Comparison of ENCODE assay signal across 14 mouse cellular contexts in the genomic region with DNA sequence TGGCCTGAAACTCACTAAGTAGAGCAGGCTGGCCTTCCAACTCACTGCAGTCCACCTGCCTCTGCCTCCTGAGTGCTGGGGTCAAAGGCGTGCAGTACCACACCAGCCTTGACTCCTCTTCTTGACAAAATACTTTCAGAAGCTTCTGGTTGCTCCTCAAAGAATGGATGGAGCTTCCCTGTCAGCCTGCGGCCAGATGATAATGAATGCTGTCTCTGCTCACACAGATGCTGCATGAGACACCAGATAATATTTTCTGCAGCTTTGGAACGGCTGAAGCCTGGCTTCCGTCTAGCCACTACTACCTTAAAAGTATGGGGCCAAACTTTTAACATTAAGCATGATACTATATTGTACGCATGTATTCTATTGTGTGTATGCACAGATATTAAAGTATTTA. TPM values are rescaled to one million over a fixed set of nuclear protein-coding genes. Genes with fewer than 3 reads are reported as not detected.
A peak's percentile ranks its signal among the peaks of the same experiment; 100 is the strongest.
DNase-seq lines count a peak whose midpoint lies in the region; ATAC-seq and TF ChIP-seq lines count a peak whose summit lies in the region.
"Had no signal": no experiment of that assay in that cellular context is flagged by ENCODE, and none has a peak within 500 bp of the region (broad histone marks: within the 10 kb centered on the region; RNA-seq: fewer than 3 reads in every experiment).

No protein-coding gene starts in this region.

- WGBS in forebrain, embryonic 11.5 days = 92% methylated on average over 5 of the region's 5 CpGs
- 94% methylated on average over 5 of the region's 5 CpGs for WGBS in forebrain, postnatal 0 days
- 50% methylated on average over 5 of the region's 5 CpGs for WGBS in liver, embryonic 11.5 days

- DNase-seq in forebrain, embryonic 11.5 days (ENCODE audit: low spot score) = no peak
- no peak for DNase-seq in forebrain, postnatal 0 days
- DNase-seq in spleen, postnatal 10 days (ENCODE audit: low spot score in 2 of 2) = peak; percentile 66 to 73
- DNase-seq in spleen, adult 18-20 months = no peak
- no peak for DNase-seq in liver, embryonic 11.5 days (ENCODE audit: low spot score)
- peak; percentile 48 to 67 for DNase-seq in spleen, postnatal 36 days (ENCODE audit: low spot score in 2 of 2)
- no peak for DNase-seq in adrenal gland, adult (ENCODE audit: inconsistent age in 2 of 2, low spot score in 1 of 2)
- DNase-seq in kidney, postnatal 25 days = no peak
- DNase-seq: adrenal gland, postnatal 36 days; cerebellum, adult 2 months; kidney, postnatal 14 days; layer of hippocampus, postnatal 36 days had no signal

- no peak for TF ChIP-seq CTCF in forebrain, postnatal 0 days (IDR thresholded peaks at IDR 0.05; ENCODE audit: low read depth)

- ATAC-seq in forebrain, embryonic 11.5 days (replicated peaks; ENCODE audit: low FRiP score) = no peak
- no peak for ATAC-seq in forebrain, postnatal 0 days
- ATAC-seq in liver, embryonic 11.5 days (replicated peaks; ENCODE audit: low FRiP score) = peak; percentile 77

- no peak overlapping the region for H3K4me3 ChIP-seq in forebrain, embryonic 11.5 days (ENCODE audit: low read depth, low read length)
- no peak overlapping the region for H3K4me3 ChIP-seq in forebrain, postnatal 0 days (ENCODE audit: low read depth, low read length)
- H3K4me3 ChIP-seq in liver, embryonic 11.5 days (ENCODE audit: low read depth, low read length) = 0 out of 2 replicates have a peak overlapping the region, but pooled peaks have one; percentile 11
- H3K4me3 ChIP-seq: hindbrain, embryonic 15.5 days; limb, embryonic 12.5 days had no signal

- no peak overlapping the region for H3K9ac ChIP-seq in forebrain, embryonic 11.5 days (ENCODE audit: low read length)
- no peak overlapping the region for H3K9ac ChIP-seq in forebrain, postnatal 0 days
- H3K9ac ChIP-seq in liver, embryonic 11.5 days (ENCODE audit: low read depth, low read length) = peak overlapping the region; percentile 71
- H3K9ac ChIP-seq: hindbrain, embryonic 15.5 days; limb, embryonic 12.5 days had no signal

- no peaks in the 10 kb centered on the region for H3K36me3 ChIP-seq in forebrain, embryonic 11.5 days (ENCODE audit: control insufficient read depth, insufficient read depth, low read length)
- no peaks in the 10 kb centered on the region for H3K36me3 ChIP-seq in forebrain, postnatal 0 days (ENCODE audit: insufficient read depth)
- no peaks in the 10 kb centered on the region for H3K36me3 ChIP-seq in liver, embryonic 11.5 days (ENCODE audit: control insufficient read depth, insufficient read depth, low read length)
- H3K36me3 ChIP-seq: hindbrain, embryonic 15.5 days; limb, embryonic 12.5 days had no signal

- H3K4me2 ChIP-seq in forebrain, embryonic 11.5 days (ENCODE audit: low read depth, low read length, severe bottlenecking) = no peak overlapping the region
- no peak overlapping the region for H3K4me2 ChIP-seq in forebrain, postnatal 0 days (ENCODE audit: low read depth)
- H3K4me2 ChIP-seq in liver, embryonic 11.5 days = peak overlapping the region; percentile 60
- H3K4me2 ChIP-seq: hindbrain, embryonic 15.5 days; limb, embryonic 12.5 days had no signal

- H3K27ac ChIP-seq in forebrain, embryonic 11.5 days (ENCODE audit: low read depth, low read length) = 0 out of 2 replicates have a peak overlapping the region, but pooled peaks have one; percentile 25
- no peak overlapping the region for H3K27ac ChIP-seq in forebrain, postnatal 0 days (ENCODE audit: low read depth, low read length)
- peak overlapping the region; percentile 99 for H3K27ac ChIP-seq in liver, embryonic 11.5 days (ENCODE audit: low read depth, low read length)
- H3K27ac ChIP-seq: hindbrain, embryonic 15.5 days; limb, embryonic 12.5 days had no signal

- H3K9me3 ChIP-seq in forebrain, embryonic 11.5 days (ENCODE audit: control insufficient read depth, low read length) = no peaks in the 10 kb centered on the region
- no peaks in the 10 kb centered on the region for H3K9me3 ChIP-seq in forebrain, postnatal 0 days (ENCODE audit: low read length)
- no peaks in the 10 kb centered on the region for H3K9me3 ChIP-seq in liver, embryonic 11.5 days (ENCODE audit: control insufficient read depth, low read length)
- H3K9me3 ChIP-seq: hindbrain, embryonic 15.5 days; limb, embryonic 12.5 days had no signal

- no peaks in the 10 kb centered on the region for H3K4me1 ChIP-seq in forebrain, embryonic 11.5 days (replicated peaks; ENCODE audit: control insufficient read depth, insufficient read depth, low read length)
- H3K4me1 ChIP-seq in forebrain, postnatal 0 days (ENCODE audit: insufficient read depth) = no peaks in the 10 kb centered on the region
- peaks cover 52% of the 10 kb centered on the region for H3K4me1 ChIP-seq in liver, embryonic 11.5 days (replicated peaks; ENCODE audit: control insufficient read depth, insufficient read depth, low read length)
- H3K4me1 ChIP-seq: hindbrain, embryonic 15.5 days; limb, embryonic 12.5 days had no signal

- no peaks in the 10 kb centered on the region for H3K27me3 ChIP-seq in forebrain, embryonic 11.5 days (ENCODE audit: control insufficient read depth, insufficient read depth, low read length)
- no peaks in the 10 kb centered on the region for H3K27me3 ChIP-seq in forebrain, postnatal 0 days (ENCODE audit: insufficient read depth, low read length)
- no peaks in the 10 kb centered on the region for H3K27me3 ChIP-seq in liver, embryonic 11.5 days (replicated peaks; ENCODE audit: control insufficient read depth, insufficient read depth, low read length)
- H3K27me3 ChIP-seq: hindbrain, embryonic 15.5 days; limb, embryonic 12.5 days had no signal

RNA-seq across cellular contexts. Expression of gene Hemgn, which starts 2.6 kb away (rescaled TPM):
- 19.7 and 21.0 TPM in 2 replicates for polyA plus RNA-seq in forebrain, embryonic 11.5 days (2014; fragmentation: Nextera tagmentation; extraction: Ambion mirVana)
- total RNA-seq in forebrain, postnatal 0 days (2014; rRNA removed) = not detected in 2 replicates
- not detected in 2 replicates for polyA plus RNA-seq in forebrain, postnatal 0 days (2015; fragmentation: Nextera tagmentation; extraction: Ambion mirVana)
- 206 and 233 TPM in 2 replicates for polyA plus RNA-seq in liver, embryonic 11.5 days (2014; fragmentation: Nextera tagmentation; extraction: Ambion mirVana)
- total RNA-seq: layer of hippocampus, postnatal 36 days had no signal

RNA-seq across cellular contexts. Expression of gene Trmo, which starts 21.4 kb away (rescaled TPM):
- 10.9 and 11.6 TPM in 2 replicates for polyA plus RNA-seq in forebrain, embryonic 11.5 days (2014; fragmentation: Nextera tagmentation; extraction: Ambion mirVana)
- total RNA-seq in forebrain, postnatal 0 days (2014; rRNA removed) = 9.0 and 10.4 TPM in 2 replicates
- 6.5 and 6.7 TPM in 2 replicates for polyA plus RNA-seq in forebrain, postnatal 0 days (2015; fragmentation: Nextera tagmentation; extraction: Ambion mirVana)
- polyA plus RNA-seq in liver, embryonic 11.5 days (2014; fragmentation: Nextera tagmentation; extraction: Ambion mirVana) = 14.1 and 14.7 TPM in 2 replicates

RNA-seq across cellular contexts. Expression of gene Anp32b, which starts 40.0 kb away (rescaled TPM):
- polyA plus RNA-seq in forebrain, embryonic 11.5 days (2014; fragmentation: Nextera tagmentation; extraction: Ambion mirVana) = 320 and 324 TPM in 2 replicates
- total RNA-seq in forebrain, postnatal 0 days (2014; rRNA removed) = 3.4 and 4.7 TPM in 2 replicates
- 60.2 and 65.9 TPM in 2 replicates for polyA plus RNA-seq in forebrain, postnatal 0 days (2015; fragmentation: Nextera tagmentation; extraction: Ambion mirVana)
- 586 and 618 TPM in 2 replicates for polyA plus RNA-seq in liver, embryonic 11.5 days (2014; fragmentation: Nextera tagmentation; extraction: Ambion mirVana)

Comparison
In these comparisons a context has a peak if more than half of its experiments do, and no peak if none do; other contexts are left out.
1. DNase-seq: peak in spleen, postnatal 10 days (2 of 2) and spleen, postnatal 36 days (2 of 2); none in forebrain, embryonic 11.5 days (single experiment), forebrain, postnatal 0 days (single experiment), spleen, adult 18-20 months (0 of 2), liver, embryonic 11.5 days (single experiment), adrenal gland, adult (0 of 2) and kidney, postnatal 25 days (0 of 2).
2. RNA of gene Hemgn, which starts 2.6 kb away (polyA plus RNA-seq): 206 to 233 TPM in liver, embryonic 11.5 days and 19.7 to 21.0 TPM in forebrain, embryonic 11.5 days; not detected in forebrain, postnatal 0 days; every median in the first group is over 10 times any median in the second.